Mouse (Mus musculus): ENCODE measurements around the gene Eif2b5. TPM values are rescaled to one million over a fixed set of nuclear protein-coding genes. Genes with fewer than 3 reads are reported as not detected.

The Eif2b5 gene
- polyA plus RNA-seq, 1 experiment from 2014 or later = 97.4 TPM

GRCm38 (mm10) chr16:20551691-20552090, 53.1 kb downstream of the Eif2b5 start:
- 95% methylated on average over 5 of the region's 5 CpGs for WGBS
- no peak overlapping the region for H3K27ac ChIP-seq (replicated peaks; ENCODE audit: low read depth, low read length)
- peaks cover 57% of the 10 kb centered on the region for H3K36me3 ChIP-seq (ENCODE audit: control insufficient read depth, insufficient read depth, low read length)
- no peak overlapping the region for H3K4me3 ChIP-seq (replicated peaks; ENCODE audit: low read depth, low read length)
- no peak overlapping the region for H3K4me2 ChIP-seq (ENCODE audit: low read length)
- no peak overlapping the region for H3K9ac ChIP-seq (replicated peaks; ENCODE audit: low read length)
- H3K4me1 ChIP-seq (ENCODE audit: control insufficient read depth, insufficient read depth, low read length) = peaks cover 10% of the 10 kb centered on the region
- H3K9me3 ChIP-seq (ENCODE audit: control insufficient read depth, low read length) = no peaks in the 10 kb centered on the region
- ATAC-seq (ENCODE audit: low FRiP score, low TSS enrichment) (no peak), DNase-seq (no peak)
- no peaks in the 10 kb centered on the region for H3K27me3 ChIP-seq (ENCODE audit: control insufficient read depth, insufficient read depth, low read length)

DNA sequence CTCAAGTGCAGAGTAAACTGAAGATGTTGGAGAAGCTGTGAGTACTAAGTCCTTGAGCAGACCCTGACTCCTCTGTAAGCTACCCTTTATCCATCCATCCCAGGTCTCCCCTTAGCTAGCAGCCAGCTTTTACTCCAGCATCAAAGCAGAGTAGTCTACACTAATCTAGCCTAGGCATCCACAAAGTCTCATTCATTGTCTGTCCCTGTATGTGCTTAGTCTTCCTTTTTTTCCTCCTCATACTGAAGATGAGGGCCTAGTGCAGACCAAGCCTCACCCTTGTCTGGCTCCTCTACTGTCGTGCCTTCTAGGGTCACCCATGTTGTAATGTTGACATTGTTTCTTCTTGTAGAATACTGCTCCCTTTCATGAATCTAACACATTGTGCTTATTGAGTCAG, 54.0 kb downstream of the Eif2b5 start:
- no peaks in the 10 kb centered on the region for H3K9me3 ChIP-seq (ENCODE audit: control insufficient read depth, low read length)
- no peaks in the 10 kb centered on the region for H3K27me3 ChIP-seq (ENCODE audit: control insufficient read depth, insufficient read depth, low read length)
- 95% methylated on average over 1 of the region's 1 CpGs for WGBS
- no peak overlapping the region for H3K4me3 ChIP-seq (replicated peaks; ENCODE audit: low read depth, low read length)
- no peak overlapping the region for H3K9ac ChIP-seq (replicated peaks; ENCODE audit: low read length)
- no peak for ATAC-seq (ENCODE audit: low FRiP score, low TSS enrichment)
- peaks cover 61% of the 10 kb centered on the region for H3K36me3 ChIP-seq (ENCODE audit: control insufficient read depth, insufficient read depth, low read length)
- H3K4me1 ChIP-seq (ENCODE audit: control insufficient read depth, insufficient read depth, low read length) = peaks cover 8% of the 10 kb centered on the region
- DNase-seq = no peak
- H3K4me2 ChIP-seq (ENCODE audit: low read length) = no peak overlapping the region
- H3K27ac ChIP-seq (replicated peaks; ENCODE audit: low read depth, low read length) = no peak overlapping the region

- no peaks in the 10 kb centered on the region for H3K4me1 ChIP-seq (ENCODE audit: control insufficient read depth, insufficient read depth, low read length)
- no peak overlapping the region for H3K4me2 ChIP-seq (ENCODE audit: low read length)
Observed at GRCm38 (mm10) chr16:20555000-20555399, 56.4 kb downstream of the Eif2b5 start.

GRCm38 (mm10) chr16:20557381-20557780, 58.8 kb downstream of the Eif2b5 start:
- WGBS = 85% methylated on average over 7 of the region's 7 CpGs
- Histone ChIP-seq H3K4me1 (ENCODE audit: control insufficient read depth, insufficient read depth, low read length) (no peaks in the 10 kb centered on the region), H3K9ac (replicated peaks; ENCODE audit: low read length) (no peak overlapping the region), H3K4me3 (replicated peaks; ENCODE audit: low read depth, low read length) (no peak overlapping the region), H3K36me3 (ENCODE audit: control insufficient read depth, insufficient read depth, low read length) (peaks cover 86% of the 10 kb centered on the region), H3K27me3 (ENCODE audit: control insufficient read depth, insufficient read depth, low read length) (no peaks in the 10 kb centered on the region), H3K27ac (replicated peaks; ENCODE audit: low read depth, low read length) (no peak overlapping the region), H3K4me2 (ENCODE audit: low read length) (no peak overlapping the region), H3K9me3 (ENCODE audit: control insufficient read depth, low read length) (no peaks in the 10 kb centered on the region)
- ATAC-seq (ENCODE audit: low FRiP score, low TSS enrichment) (no peak), DNase-seq (no peak)

More at GRCm38 (mm10) chr16:20555000-20555399, 56.4 kb downstream of the Eif2b5 start:
- Histone ChIP-seq H3K9ac (replicated peaks; ENCODE audit: low read length) (no peak overlapping the region), H3K27me3 (ENCODE audit: control insufficient read depth, insufficient read depth, low read length) (no peaks in the 10 kb centered on the region), H3K9me3 (ENCODE audit: control insufficient read depth, low read length) (no peaks in the 10 kb centered on the region), H3K27ac (replicated peaks; ENCODE audit: low read depth, low read length) (no peak overlapping the region), H3K36me3 (ENCODE audit: control insufficient read depth, insufficient read depth, low read length) (peaks cover 84% of the 10 kb centered on the region), H3K4me3 (replicated peaks; ENCODE audit: low read depth, low read length) (no peak overlapping the region)
- DNase-seq = no peak
- 94% methylated on average over 6 of the region's 6 CpGs for WGBS
- ATAC-seq (ENCODE audit: low FRiP score, low TSS enrichment) = no peak

Other genes with a start within 250 kb of the Eif2b5 start
- gene Parl, start 196.4 kb upstream of the Eif2b5 start, polyA plus RNA-seq (2014; fragmentation: Nextera tagmentation; extraction: Ambion mirVana) = 78.2 and 79.7 TPM in 2 replicates
- gene Cyp2ab1, start 173.4 kb upstream of the Eif2b5 start, polyA plus RNA-seq (2014; fragmentation: Nextera tagmentation; extraction: Ambion mirVana) = not detected in 2 replicates
- 154 and 163 TPM in 2 replicates for gene Abcc5, start 72.4 kb upstream of the Eif2b5 start, polyA plus RNA-seq (2014; fragmentation: Nextera tagmentation; extraction: Ambion mirVana)
- gene Dvl3, start 18.2 kb downstream of the Eif2b5 start, polyA plus RNA-seq (2014; fragmentation: Nextera tagmentation; extraction: Ambion mirVana) = 35.8 and 40.2 TPM in 2 replicates
- gene Ap2m1, start 36.7 kb downstream of the Eif2b5 start, polyA plus RNA-seq (2014; fragmentation: Nextera tagmentation; extraction: Ambion mirVana) = 1,285 and 1,320 TPM in 2 replicates
- gene Abcf3, start 49.8 kb downstream of the Eif2b5 start, polyA plus RNA-seq (2014; fragmentation: Nextera tagmentation; extraction: Ambion mirVana) = 69.6 and 79.9 TPM in 2 replicates
- gene Vwa5b2, start 90.7 kb downstream of the Eif2b5 start, polyA plus RNA-seq (2014; fragmentation: Nextera tagmentation; extraction: Ambion mirVana) = 12.1 and 15.8 TPM in 2 replicates
- 10.5 and 12.0 TPM in 2 replicates for gene Eef1akmt4, start 112.8 kb downstream of the Eif2b5 start, polyA plus RNA-seq (2014; fragmentation: Nextera tagmentation; extraction: Ambion mirVana)
- gene Gm49333, start 112.8 kb downstream of the Eif2b5 start, polyA plus RNA-seq (2014; fragmentation: Nextera tagmentation; extraction: Ambion mirVana) = not detected in 2 replicates
- 43.4 and 46.3 TPM in 2 replicates for gene Alg3, start 112.9 kb downstream of the Eif2b5 start, polyA plus RNA-seq (2014; fragmentation: Nextera tagmentation; extraction: Ambion mirVana)
- 35.6 and 54.4 TPM in 2 replicates for gene Camk2n2, start 122.5 kb downstream of the Eif2b5 start, polyA plus RNA-seq (2014; fragmentation: Nextera tagmentation; extraction: Ambion mirVana)
- 8.5 and 11.9 TPM in 2 replicates for gene Ece2, start 131.0 kb downstream of the Eif2b5 start, polyA plus RNA-seq (2014; fragmentation: Nextera tagmentation; extraction: Ambion mirVana)
- 277 and 366 TPM in 2 replicates for gene Psmd2, start 152.8 kb downstream of the Eif2b5 start, polyA plus RNA-seq (2014; fragmentation: Nextera tagmentation; extraction: Ambion mirVana)
- gene Eif4g1, start 169.5 kb downstream of the Eif2b5 start, polyA plus RNA-seq (2014; fragmentation: Nextera tagmentation; extraction: Ambion mirVana) = 117 and 123 TPM in 2 replicates
- gene Fam131a, start 194.4 kb downstream of the Eif2b5 start, polyA plus RNA-seq (2014; fragmentation: Nextera tagmentation; extraction: Ambion mirVana) = 45.3 and 50.1 TPM in 2 replicates
- gene Polr2h, start 218.8 kb downstream of the Eif2b5 start, polyA plus RNA-seq (2014; fragmentation: Nextera tagmentation; extraction: Ambion mirVana) = 89.6 and 95.7 TPM in 2 replicates
- gene Clcn2, start 218.9 kb downstream of the Eif2b5 start, polyA plus RNA-seq (2014; fragmentation: Nextera tagmentation; extraction: Ambion mirVana) = 27.2 and 30.9 TPM in 2 replicates
- 6.3 and 8.2 TPM in 2 replicates for gene Chrd, start 234.3 kb downstream of the Eif2b5 start, polyA plus RNA-seq (2014; fragmentation: Nextera tagmentation; extraction: Ambion mirVana)
- 0.99 and 1.4 TPM in 2 replicates for gene Thpo, start 235.7 kb downstream of the Eif2b5 start, polyA plus RNA-seq (2014; fragmentation: Nextera tagmentation; extraction: Ambion mirVana)

Measured in midbrain, embryonic 14.5 days (tissue).